Mouse (Mus musculus) kidney, embryonic 14.5 days (tissue): ENCODE results near the gene Pam. TPM values are rescaled to one million over a fixed set of nuclear protein-coding genes. Genes with fewer than 3 reads are reported as not detected.

ENCODE experiments used
- ATAC-seq: fragments of 200-750 bp; cut with Nextera tagmentation; 2 replicates; pipeline ENCODE4 v1.8.0; 2017; ENCODE audit warnings: moderate number of reproducible peaks, mild to moderate bottlenecking, moderate TSS enrichment, moderate library complexity; ENCODE audit not compliant: low FRiP score, low TSS enrichment
- H3K27ac ChIP-seq: fragments of 300-500 bp; sonication (generic); 2 replicates; pipeline ENCODE4 v1.5.1; 2014; ENCODE audit warnings: low read depth, mild to moderate bottlenecking, low read length, moderate library complexity, mixed read lengths
- H3K27me3 ChIP-seq: fragments of 300-500 bp; sonication (generic); 2 replicates; pipeline ENCODE4 v1.6.1; 2014; ENCODE audit warnings: mild to moderate bottlenecking, low read length; ENCODE audit not compliant: control insufficient read depth, insufficient read depth
- H3K36me3 ChIP-seq: fragments of 300-500 bp; sonication (generic); 2 replicates; pipeline ENCODE4 v1.6.1; 2014; ENCODE audit warnings: low read length, mixed read lengths; ENCODE audit not compliant: control insufficient read depth, insufficient read depth
- H3K4me1 ChIP-seq: fragments of 300-500 bp; sonication (generic); 2 replicates; pipeline ENCODE4 v1.6.1; 2014; ENCODE audit warnings: low read length, mixed read lengths; ENCODE audit not compliant: control insufficient read depth, insufficient read depth
- H3K4me2 ChIP-seq: fragments of 300-500 bp; sonication (generic); replicated peaks from 2 replicates; pipeline ENCODE4 v1.6.1; 2014; ENCODE audit warnings: low read depth, mild to moderate bottlenecking, low read length
- H3K4me3 ChIP-seq: fragments of 300-500 bp; sonication (generic); 2 replicates; pipeline ENCODE4 v1.5.1; 2014; ENCODE audit warnings: mild to moderate bottlenecking, low read length
- H3K9ac ChIP-seq: fragments of 300-500 bp; sonication (generic); 2 replicates; pipeline ENCODE4 v1.6.1; 2014; ENCODE audit warnings: low read depth, mild to moderate bottlenecking, low read length, moderate library complexity
- H3K9me3 ChIP-seq: fragments of 300-500 bp; sonication (generic); 2 replicates; pipeline ENCODE4 v1.6.1; 2016; ENCODE audit warnings: low read length; ENCODE audit not compliant: control insufficient read depth
- WGBS: fragments of 180-500 bp; shearing (Covaris S2); extraction: QIAGEN DNeasy Blood & Tissue Kit; methylation state at CpG from one replicate; pipeline ENCODE4 v1.1.7; 2014; 5-methylcytosine and 5-hydroxymethylcytosine counted together
- polyA plus RNA-seq: library from polyadenylated mRNA; unstranded; fragments of >200 nt; fragmentation: Nextera tagmentation; extraction: Ambion mirVana; gene quantifications from 2 replicates; pipeline ENCODE4 v1.2.1, GENCODE M21; 2014

Pam gene
- polyA plus RNA-seq, 1 experiment from 2014 or later: 31.9 TPM

DNA sequence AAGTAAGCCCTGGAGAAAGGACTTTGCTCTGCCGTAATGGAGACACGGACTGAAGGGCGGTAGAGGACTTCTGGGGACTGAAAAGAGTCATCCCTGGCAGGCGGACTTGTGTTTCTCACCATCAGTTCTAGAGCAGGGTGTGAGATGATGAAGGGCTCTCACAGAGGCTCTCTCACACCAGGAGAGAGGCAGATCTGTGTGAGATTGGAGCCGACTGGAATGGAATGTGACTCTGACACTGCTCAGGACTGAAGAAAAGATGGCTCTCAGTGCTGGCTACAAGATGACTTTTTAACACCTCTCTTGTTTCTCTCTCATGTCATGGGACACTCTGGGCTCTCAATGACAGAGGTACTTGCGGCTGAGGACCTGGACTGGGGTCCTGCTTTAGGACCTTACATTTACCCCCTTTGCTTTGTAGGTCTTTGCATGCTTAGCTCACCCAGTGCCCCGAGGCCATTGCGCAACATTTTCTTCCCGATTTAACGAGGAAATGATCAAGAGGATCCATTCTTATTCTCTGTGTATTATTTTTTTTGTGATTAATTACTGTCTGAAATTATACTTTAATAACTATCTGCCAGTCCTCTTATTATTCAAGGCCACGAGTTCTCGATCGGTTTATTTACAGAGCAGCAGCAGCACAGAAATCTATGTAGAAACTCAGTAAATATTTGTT is 10.7 kb downstream of the Pam start:
- Histone ChIP-seq H3K27ac (no peak overlapping the region), H3K4me2 (no peak overlapping the region), H3K4me1 (peaks cover 14% of the 10 kb centered on the region; the same call in 1 of the 2 replicates), H3K27me3 (no peaks in the 10 kb centered on the region), H3K36me3 (no peaks in the 10 kb centered on the region), H3K9me3 (no peaks in the 10 kb centered on the region), H3K9ac (no peak overlapping the region), H3K4me3 (no peak overlapping the region)
- WGBS: 66% methylated on average over 13 of the region's 13 CpGs
- no peak for ATAC-seq

- Histone ChIP-seq H3K4me1 (peaks cover 14% of the 10 kb centered on the region; the same call in 1 of the 2 replicates), H3K27me3 (no peaks in the 10 kb centered on the region), H3K9me3 (no peaks in the 10 kb centered on the region), H3K9ac (no peak overlapping the region), H3K27ac (no peak overlapping the region), H3K4me2 (no peak overlapping the region), H3K36me3 (no peaks in the 10 kb centered on the region), H3K4me3 (no peak overlapping the region)
- 75% methylated on average over 3 of the region's 3 CpGs for WGBS
- 0 out of 2 replicates have a peak, but pooled peaks have one; percentile 9 for ATAC-seq
Measured at GRCm38 (mm10) chr1:98083508-98083907, 11.9 kb downstream of the Pam start.

DNA sequence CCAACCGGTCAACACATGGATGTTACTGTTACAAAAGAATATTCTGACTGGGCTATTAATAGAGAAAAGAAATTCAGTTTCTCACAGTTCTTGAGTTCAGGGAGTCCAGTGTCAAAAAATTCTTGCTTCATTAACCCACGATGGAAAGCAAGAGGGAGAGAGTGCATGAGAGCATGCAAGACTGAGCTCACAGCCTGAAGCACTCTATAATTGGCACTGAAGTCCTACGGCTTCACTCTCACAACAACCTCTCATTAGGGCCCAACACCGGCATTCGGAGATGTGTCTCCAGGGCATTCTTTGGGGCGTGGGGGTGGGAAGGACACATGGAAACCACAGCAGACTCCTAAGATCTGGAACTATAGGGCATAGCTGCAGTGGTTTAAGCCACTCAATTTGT is 12.5 kb downstream of the Pam start:
- Histone ChIP-seq H3K4me3 (no peak overlapping the region), H3K36me3 (no peaks in the 10 kb centered on the region), H3K27ac (no peak overlapping the region), H3K4me1 (peaks cover 14% of the 10 kb centered on the region; the same call in 1 of the 2 replicates), H3K4me2 (no peak overlapping the region), H3K9me3 (no peaks in the 10 kb centered on the region), H3K9ac (no peak overlapping the region), H3K27me3 (no peaks in the 10 kb centered on the region)
- 39% methylated on average over 6 of the region's 6 CpGs for WGBS
- ATAC-seq: peak; percentile 54; the same call in 1 of the 2 replicates

DNA sequence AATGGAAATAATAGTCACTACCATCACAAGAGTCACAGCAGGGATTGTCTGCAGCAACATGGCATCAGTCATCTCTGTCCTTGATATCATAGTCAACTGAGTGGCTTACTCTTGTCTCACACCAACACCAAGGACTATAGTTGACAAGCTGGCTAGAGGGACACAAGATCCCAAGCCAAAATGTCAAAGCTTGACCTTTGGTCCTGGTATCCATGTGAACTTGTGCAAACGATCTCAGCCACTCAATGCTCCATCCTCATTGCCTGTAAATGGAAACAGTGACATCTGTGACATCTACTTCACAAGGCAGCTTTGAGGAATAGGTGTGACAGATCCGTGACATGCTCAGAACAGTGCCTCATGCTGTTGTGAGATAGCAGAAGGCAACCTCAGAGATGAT is 15.0 kb downstream of the Pam start:
- H3K27ac ChIP-seq: no peak overlapping the region
- H3K4me1 ChIP-seq: peaks cover 14% of the 10 kb centered on the region; the same call in 1 of the 2 replicates
- WGBS: 69% methylated on average over 2 of the region's 2 CpGs

GRCm38 (mm10) chr1:98079640-98080039 is 15.8 kb downstream of the Pam start:
- no peaks in the 10 kb centered on the region for H3K9me3 ChIP-seq
- no peak overlapping the region for H3K9ac ChIP-seq
- peaks cover 12% of the 10 kb centered on the region; the same call in 1 of the 2 replicates for H3K4me1 ChIP-seq
- H3K4me2 ChIP-seq: no peak overlapping the region
- no peaks in the 10 kb centered on the region for H3K36me3 ChIP-seq
- no peak overlapping the region for H3K4me3 ChIP-seq
- H3K27ac ChIP-seq: no peak overlapping the region
- H3K27me3 ChIP-seq: no peaks in the 10 kb centered on the region
- WGBS: 74% methylated on average over 7 of the region's 7 CpGs
- ATAC-seq: no peak

More for the DNA sequence above, 15.0 kb downstream of the Pam start:
- no peaks in the 10 kb centered on the region for H3K9me3 ChIP-seq
- no peak overlapping the region for H3K4me2 ChIP-seq
- H3K36me3 ChIP-seq: no peaks in the 10 kb centered on the region
- no peak overlapping the region for H3K4me3 ChIP-seq
- no peak overlapping the region for H3K9ac ChIP-seq
- no peaks in the 10 kb centered on the region for H3K27me3 ChIP-seq
- ATAC-seq: no peak

GRCm38 (mm10) chr1:98078735-98079134 is 16.7 kb downstream of the Pam start:
- Histone ChIP-seq H3K27ac (no peak overlapping the region), H3K4me3 (no peak overlapping the region), H3K9ac (no peak overlapping the region), H3K36me3 (no peaks in the 10 kb centered on the region), H3K9me3 (no peaks in the 10 kb centered on the region), H3K27me3 (no peaks in the 10 kb centered on the region), H3K4me2 (no peak overlapping the region), H3K4me1 (peaks cover 6% of the 10 kb centered on the region; the same call in 1 of the 2 replicates)
- 92% methylated on average over 7 of the region's 7 CpGs for WGBS
- no peak for ATAC-seq

DNA sequence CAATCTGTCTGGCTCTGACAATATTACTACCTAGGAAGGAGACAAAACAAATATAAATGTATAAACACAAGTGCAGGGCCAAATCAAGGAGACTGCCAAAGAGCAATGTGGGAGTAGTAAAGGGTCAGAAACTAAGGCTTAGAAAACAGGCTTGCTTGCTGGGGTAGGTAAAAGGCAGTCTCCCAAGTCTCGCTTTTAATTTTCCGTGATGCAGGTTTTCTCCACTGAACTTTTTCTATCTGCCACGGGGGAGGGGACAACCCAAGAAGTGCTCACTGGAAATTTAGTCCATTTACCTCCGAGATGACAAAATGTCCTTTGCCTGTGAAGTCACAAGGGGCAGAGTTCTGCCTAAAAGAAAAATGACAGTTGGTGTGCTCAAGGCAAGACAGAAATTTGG is 21.6 kb downstream of the Pam start:
- 26% methylated on average over 4 of the region's 4 CpGs for WGBS
- Histone ChIP-seq H3K4me1 (peaks cover 3% of the 10 kb centered on the region; the same call in 1 of the 2 replicates), H3K4me2 (no peak overlapping the region), H3K9me3 (no peaks in the 10 kb centered on the region), H3K27ac (no peak overlapping the region), H3K9ac (no peak overlapping the region), H3K36me3 (no peaks in the 10 kb centered on the region), H3K27me3 (no peaks in the 10 kb centered on the region), H3K4me3 (no peak overlapping the region)
- ATAC-seq: no peak

GRCm38 (mm10) chr1:98073127-98073526 is 22.3 kb downstream of the Pam start:
- Histone ChIP-seq H3K4me3 (no peak overlapping the region), H3K36me3 (no peaks in the 10 kb centered on the region), H3K4me2 (no peak overlapping the region), H3K27ac (no peak overlapping the region), H3K27me3 (no peaks in the 10 kb centered on the region), H3K9ac (no peak overlapping the region), H3K9me3 (0 out of 2 replicates have a peak, but pooled peaks cover 2% of the 10 kb centered on the region), H3K4me1 (peaks cover 3% of the 10 kb centered on the region; the same call in 1 of the 2 replicates)
- ATAC-seq: no peak
- 51% methylated on average over 2 of the region's 2 CpGs for WGBS

DNA sequence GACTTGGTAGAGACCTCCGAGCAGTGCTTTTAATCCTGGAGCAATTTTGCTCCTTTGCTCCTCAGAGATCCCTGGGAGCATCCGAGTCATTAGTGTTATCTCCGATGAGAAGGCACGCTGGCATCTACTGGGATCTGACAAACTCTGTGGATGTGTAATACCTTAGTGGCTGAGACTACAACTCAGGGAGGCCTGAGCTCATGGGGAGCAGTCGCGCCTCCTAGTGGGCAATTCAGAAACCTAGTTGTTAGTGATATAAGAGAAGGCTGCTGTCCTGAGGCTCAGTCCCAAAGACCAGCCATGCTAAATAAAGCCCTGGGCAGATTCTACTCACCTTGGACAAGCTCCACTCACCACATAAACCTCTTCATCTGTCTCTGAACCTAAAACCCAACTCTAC is 23.4 kb downstream of the Pam start:
- Histone ChIP-seq H3K27me3 (no peaks in the 10 kb centered on the region), H3K9me3 (0 out of 2 replicates have a peak, but pooled peaks cover 3% of the 10 kb centered on the region), H3K4me3 (no peak overlapping the region), H3K4me1 (peaks cover 3% of the 10 kb centered on the region; the same call in 1 of the 2 replicates), H3K36me3 (no peaks in the 10 kb centered on the region), H3K4me2 (no peak overlapping the region), H3K27ac (no peak overlapping the region), H3K9ac (no peak overlapping the region)
- WGBS: 66% methylated on average over 6 of the region's 6 CpGs
- peak; percentile 52; the same call in 1 of the 2 replicates for ATAC-seq
